Mouse (Mus musculus) MEL (cell line): Measurements from ENCODE around the gene Skida1. TPM values are rescaled to one million over a fixed set of nuclear protein-coding genes. Genes with fewer than 3 reads are reported as not detected.

Source experiments
- DNase-seq: peaks from one replicate; pipeline ENCODE4 v3.0.0; 2011; ENCODE audit warnings: low read depth, low spot score
- H3K27ac ChIP-seq: 2 replicates; pipeline ENCODE4 v1.5.1; 2012; ENCODE audit warnings: low read depth, mild to moderate bottlenecking, control low read depth, low read length, moderate library complexity; ENCODE audit not compliant: control insufficient read depth
- H3K27me3 ChIP-seq, 2 experiments: fragments of 150-350 bp in 1 of 2; sonication (generic) in 1 of 2; 2 replicates each; pipeline ENCODE4 v1.6.1; 2012; ENCODE audit warnings: low read length in 2 of 2, mild to moderate bottlenecking in 2 of 2, improper control_type of control experiment in 1 of 2, moderate library complexity in 1 of 2; ENCODE audit not compliant: insufficient read depth in 2 of 2, control insufficient read depth in 1 of 2
- H3K36me3 ChIP-seq, 2 experiments: 2 replicates each; pipeline ENCODE4 v1.6.1; 2012 to 2014; ENCODE audit warnings: low read length in 2 of 2, improper control_type of control experiment in 1 of 2, inconsistent platforms in 1 of 2, mild to moderate bottlenecking in 1 of 2; ENCODE audit not compliant: insufficient read depth in 2 of 2, control insufficient read depth in 1 of 2
- H3K4me1 ChIP-seq, 2 experiments: fragments of 150-350 bp in 1 of 2; sonication (generic) in 1 of 2; 2 replicates each; pipeline ENCODE4 v1.6.1; 2012; ENCODE audit warnings: low read length in 2 of 2, improper control_type of control experiment in 1 of 2, mild to moderate bottlenecking in 1 of 2; ENCODE audit not compliant: insufficient read depth in 2 of 2, control insufficient read depth in 1 of 2
- H3K4me3 ChIP-seq, 2 experiments: fragments of 150-350 bp in 1 of 2; sonication (generic) in 1 of 2; 2 replicates each; pipeline ENCODE4 v1.5.1; 2012; ENCODE audit warnings: low read depth in 2 of 2, low read length in 2 of 2, mild to moderate bottlenecking in 2 of 2, moderate library complexity in 2 of 2, control low read depth in 1 of 2, improper control_type of control experiment in 1 of 2; ENCODE audit not compliant: control insufficient read depth in 1 of 2, insufficient read depth in 1 of 2
- H3K79me2 ChIP-seq: 2 replicates; pipeline ENCODE4 v1.6.1; 2012; ENCODE audit warnings: mild to moderate bottlenecking, low read length, moderate library complexity; ENCODE audit not compliant: control insufficient read depth, poor library complexity, insufficient read depth
- H3K9ac ChIP-seq: 2 replicates; pipeline ENCODE4 v1.6.1; 2012; ENCODE audit warnings: low read depth, mild to moderate bottlenecking, control low read depth, low read length, moderate library complexity; ENCODE audit not compliant: control insufficient read depth, poor library complexity, severe bottlenecking
- H3K9me3 ChIP-seq: fragments of 150-350 bp; sonication (generic); replicated peaks from 2 replicates; pipeline ENCODE4 v1.6.1; 2012; ENCODE audit warnings: mild to moderate bottlenecking, low read length, improper control_type of control experiment, moderate library complexity; ENCODE audit not compliant: insufficient read depth
- BHLHE40 ChIP-seq: IDR thresholded peaks from 2 replicates; pipeline ENCODE4 v1.6.1; 2012; ENCODE audit warnings: low read depth, mild to moderate bottlenecking, inconsistent platforms, low read length, improper control_type of control experiment, borderline replicate concordance
- CHD1 ChIP-seq: IDR thresholded peaks from 2 replicates; pipeline ENCODE4 v1.6.1; 2012; ENCODE audit warnings: low read depth, mild to moderate bottlenecking, inconsistent platforms, low read length, improper control_type of control experiment
- CHD2 ChIP-seq: IDR thresholded peaks from 2 replicates; pipeline ENCODE4 v1.6.1; 2011; ENCODE audit warnings: low read length, improper control_type of control experiment
- CTCF ChIP-seq, 3 experiments: IDR thresholded peaks in 2 of 3; conservative IDR thresholded peaks in 1 of 3; 2 replicates each; pipeline ENCODE4 v1.5.1; 2011 to 2012; ENCODE audit warnings: low read length in 3 of 3, low read depth in 2 of 3, mild to moderate bottlenecking in 2 of 3, improper control_type of control experiment in 1 of 3, inconsistent platforms in 1 of 3, mixed read lengths in 1 of 3, moderate library complexity in 1 of 3; ENCODE audit not compliant: control insufficient read depth in 1 of 3, insufficient read depth in 1 of 3, poor library complexity in 1 of 3, severe bottlenecking in 1 of 3
- ELF1 ChIP-seq: IDR thresholded peaks from 2 replicates; pipeline ENCODE4 v1.6.1; 2014; ENCODE audit warnings: low read depth, mild to moderate bottlenecking, inconsistent platforms, low read length, improper control_type of control experiment, moderate library complexity
- GABPA ChIP-seq: IDR thresholded peaks from 2 replicates; pipeline ENCODE4 v1.6.1; 2012; ENCODE audit warnings: low read depth, mild to moderate bottlenecking, inconsistent platforms, low read length, improper control_type of control experiment, moderate library complexity
- GATA1 ChIP-seq: IDR thresholded peaks from 2 replicates; pipeline ENCODE4 v1.6.1; 2011; ENCODE audit warnings: low read depth, low read length, improper control_type of control experiment
- HCFC1 ChIP-seq: IDR thresholded peaks from 2 replicates; pipeline ENCODE4 v1.6.1; 2012; ENCODE audit warnings: low read depth, mild to moderate bottlenecking, inconsistent platforms, low read length, improper control_type of control experiment, moderate library complexity
- KAT2A ChIP-seq: conservative IDR thresholded peaks from 2 replicates; pipeline ENCODE4 v1.6.1; 2012; ENCODE audit warnings: low read depth, low read length, improper control_type of control experiment, inconsistent platforms
- MEF2A ChIP-seq: IDR thresholded peaks from 2 replicates; pipeline ENCODE4 v1.6.1; 2014; ENCODE audit warnings: low read depth, mild to moderate bottlenecking, inconsistent platforms, low read length, improper control_type of control experiment; ENCODE audit not compliant: poor library complexity, insufficient replicate concordance, severe bottlenecking; ENCODE audit errors: extremely low read depth
- MXI1 ChIP-seq: IDR thresholded peaks from 2 replicates; pipeline ENCODE4 v1.6.1; 2011; ENCODE audit warnings: mild to moderate bottlenecking, low read depth, low read length, improper control_type of control experiment
- NELFE ChIP-seq: IDR thresholded peaks from 2 replicates; pipeline ENCODE4 v1.6.1; 2011; ENCODE audit warnings: low read depth, low read length, improper control_type of control experiment
- NRF1 ChIP-seq: IDR thresholded peaks from 2 replicates; pipeline ENCODE4 v1.6.1; 2014; ENCODE audit warnings: low read depth, mild to moderate bottlenecking, inconsistent platforms, low read length, improper control_type of control experiment, moderate library complexity; ENCODE audit not compliant: poor library complexity, insufficient read depth, severe bottlenecking
- POLR2AphosphoS2 ChIP-seq: IDR thresholded peaks from 2 replicates; pipeline ENCODE4 v1.6.1; 2011; ENCODE audit warnings: low read length, improper control_type of control experiment
- POLR2AphosphoS5 ChIP-seq: IDR thresholded peaks from 2 replicates; pipeline ENCODE4 v1.6.1; 2012; ENCODE audit warnings: low read depth, borderline replicate concordance, mild to moderate bottlenecking, inconsistent platforms, low read length, moderate library complexity, mixed read lengths
- RAD21 ChIP-seq: IDR thresholded peaks from 2 replicates; pipeline ENCODE4 v1.6.1; 2011; ENCODE audit warnings: mild to moderate bottlenecking, low read depth, low read length, improper control_type of control experiment
- RCOR1 ChIP-seq: IDR thresholded peaks from 2 replicates; pipeline ENCODE4 v1.6.1; 2012; ENCODE audit warnings: low read depth, mild to moderate bottlenecking, inconsistent platforms, low read length, improper control_type of control experiment
- SIN3A ChIP-seq: IDR thresholded peaks from 2 replicates; pipeline ENCODE4 v1.6.1; 2012; ENCODE audit warnings: low read length, improper control_type of control experiment, inconsistent platforms
- TAL1 ChIP-seq: IDR thresholded peaks from 2 replicates; pipeline ENCODE4 v1.6.1; 2012; ENCODE audit warnings: mild to moderate bottlenecking, inconsistent platforms, low read length, moderate library complexity, mixed read lengths
- UBTF ChIP-seq: IDR thresholded peaks from 2 replicates; pipeline ENCODE4 v1.6.1; 2012; ENCODE audit warnings: low read depth, mild to moderate bottlenecking, inconsistent platforms, low read length, improper control_type of control experiment, moderate library complexity, borderline replicate concordance; ENCODE audit not compliant: insufficient read depth
- USF1 ChIP-seq: IDR thresholded peaks from 2 replicates; pipeline ENCODE4 v1.6.1; 2014; ENCODE audit warnings: low read depth, mild to moderate bottlenecking, inconsistent platforms, low read length, improper control_type of control experiment, moderate library complexity
- USF2 ChIP-seq, 2 experiments: IDR thresholded peaks; 2 replicates each; pipeline ENCODE4 v1.6.1; 2011 to 2012; ENCODE audit warnings: improper control_type of control experiment in 2 of 2, low read length in 2 of 2, borderline replicate concordance in 1 of 2, inconsistent platforms in 1 of 2, low read depth in 1 of 2, mild to moderate bottlenecking in 1 of 2; ENCODE audit not compliant: insufficient read depth in 1 of 2
- ZC3H11A ChIP-seq: IDR thresholded peaks from 2 replicates; pipeline ENCODE4 v1.6.1; 2012; ENCODE audit warnings: low read depth, mild to moderate bottlenecking, inconsistent platforms, low read length, improper control_type of control experiment
- polyA plus RNA-seq, 2 experiments: library from polyadenylated mRNA; stranded (reverse) in 1 of 2; unstranded in 1 of 2; fragments of >175 nt in 1 of 2; fragments of >200 nt in 1 of 2; gene quantifications; 2 replicates each; pipeline versions ENCODE4 v1.2.1 to v1.2.4; 2012; ENCODE audit warnings: low replicate concordance in 2 of 2, low read depth in 1 of 2; ENCODE audit not compliant: insufficient read length in 2 of 2, insufficient read depth in 1 of 2, missing spikeins in 1 of 2
- total RNA-seq: library from RNA; depleted of rRNA; stranded (reverse); fragments of 300-350 nt; gene quantifications from 2 replicates; pipeline ENCODE4 v1.2.3, GENCODE M21; 2012

Gene Skida1
- total and polyA plus RNA-seq, 3 experiments, result 0.12 to 0.88 TPM; not detected in 1

DNA sequence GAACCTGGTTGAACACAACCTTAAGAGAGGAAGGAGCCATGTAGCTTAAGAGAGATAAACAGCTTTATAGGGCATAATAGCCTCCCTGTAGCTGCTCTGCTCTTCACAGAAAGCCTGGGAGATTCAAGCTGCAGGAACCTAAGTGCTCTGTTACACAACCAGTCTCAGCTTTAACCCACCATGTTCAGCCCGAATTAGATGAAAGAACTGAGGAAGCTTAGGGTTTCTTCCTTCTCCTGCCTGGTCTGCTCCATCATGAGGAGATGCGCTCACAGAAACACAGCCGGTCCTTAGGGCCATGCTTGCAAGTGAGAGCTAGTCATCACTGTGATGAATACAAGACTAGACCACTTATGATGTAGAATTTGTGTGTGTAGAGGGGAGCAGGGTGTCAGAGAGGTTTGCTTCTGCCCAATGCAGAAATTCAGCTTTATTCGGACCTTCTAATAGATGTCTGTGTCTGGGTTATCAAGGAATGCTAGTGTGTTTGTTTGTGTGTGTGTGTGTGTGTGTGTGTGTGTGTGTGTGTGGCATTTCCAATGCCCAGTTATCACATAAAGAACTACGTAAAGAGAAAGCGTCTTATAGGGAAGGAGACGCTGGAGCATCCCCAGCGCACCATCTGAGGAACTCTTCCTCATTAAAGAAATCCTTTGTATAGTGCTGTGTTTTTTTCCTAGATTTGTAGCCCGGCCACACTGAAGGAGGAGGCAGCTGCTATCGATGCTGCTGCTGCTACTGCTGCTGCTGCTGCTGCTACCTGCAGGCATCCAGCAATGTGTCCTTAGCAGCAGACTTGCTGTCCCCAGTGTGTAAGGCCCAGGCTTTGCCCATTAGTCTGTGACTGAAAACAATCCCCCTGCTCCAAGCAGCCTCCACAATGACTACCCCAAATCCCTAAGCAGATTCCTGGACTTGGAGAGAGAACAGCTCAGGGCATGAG lies 15.4 kb downstream of the Skida1 start:
- Histone ChIP-seq H3K27me3 (peaks cover 14 to 22% of the 10 kb centered on the region in 2 experiments), H3K27ac (no peak overlapping the region), H3K9ac (no peak overlapping the region), H3K4me3 (no peak overlapping the region), H3K79me2 (no peaks in the 10 kb centered on the region), H3K9me3 (no peaks in the 10 kb centered on the region)
- TF ChIP-seq MEF2A, result no peak
- TF ChIP-seq HCFC1, result no peak
- no peak for TF ChIP-seq SIN3A
- no peak for TF ChIP-seq MXI1
- no peak for TF ChIP-seq CTCF (IDR thresholded peaks at IDR 0.05 in 2 of 3, conservative IDR thresholded peaks at IDR 0.05 in 1 of 3; ENCODE audit: control insufficient read depth in 1 of 3, insufficient read depth in 1 of 3, low read depth in 2 of 3, low read length in 3 of 3, poor library complexity in 1 of 3, severe bottlenecking in 1 of 3)
- TF ChIP-seq POLR2AphosphoS5, result no peak
- no peak for TF ChIP-seq RAD21
- no peak for TF ChIP-seq BHLHE40
- TF ChIP-seq CHD2, result no peak
- no peak for TF ChIP-seq GABPA
- TF ChIP-seq, all 39 proteins: peak for 0
- DNase-seq, result no peak
- Histone ChIP-seq H3K36me3 (no peaks in the 10 kb centered on the region), H3K4me1 (no peaks in the 10 kb centered on the region)

DNA sequence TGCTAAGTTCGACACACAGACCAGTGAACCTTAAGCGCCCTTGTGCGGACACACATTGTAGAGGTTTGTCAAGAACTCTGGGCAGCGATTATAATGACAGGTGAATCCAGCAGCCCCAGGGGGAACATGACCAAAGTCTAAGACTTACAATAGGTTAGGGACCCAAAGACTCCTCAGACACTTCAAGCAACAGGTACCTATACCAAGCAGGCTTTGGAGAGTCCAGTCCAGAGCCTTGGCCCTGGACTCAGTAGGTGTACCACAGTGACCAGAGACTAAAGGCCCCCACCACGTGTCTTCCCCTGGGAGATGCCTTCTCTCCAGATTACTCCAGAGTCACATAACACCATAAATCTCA lies 16.3 kb downstream of the Skida1 start:
- TF ChIP-seq USF1 (no peak), GATA1 (no peak), NELFE (no peak), POLR2AphosphoS5 (no peak), ELF1 (no peak), TAL1 (no peak), RCOR1 (no peak), NRF1 (no peak), CHD1 (no peak), POLR2AphosphoS2 (no peak), MEF2A (no peak), UBTF (no peak), KAT2A (no peak), MXI1 (no peak), ZC3H11A (no peak), USF2 (IDR thresholded peaks at IDR 0.05; ENCODE audit: borderline replicate concordance in 1 of 2, insufficient read depth in 1 of 2, low read depth in 1 of 2, low read length in 2 of 2) (no peak)
- TF ChIP-seq, all 39 proteins: peak for 0

More for the DNA sequence above, 16.3 kb downstream of the Skida1 start:
- H3K9ac ChIP-seq, result no peak overlapping the region
- H3K27ac ChIP-seq, result no peak overlapping the region
- H3K27me3 ChIP-seq, result peaks cover 12 to 22% of the 10 kb centered on the region in 2 experiments
- no peak overlapping the region for H3K4me3 ChIP-seq
- H3K4me1 ChIP-seq, result no peaks in the 10 kb centered on the region
- H3K79me2 ChIP-seq, result no peaks in the 10 kb centered on the region
- no peak for DNase-seq
- no peaks in the 10 kb centered on the region for H3K9me3 ChIP-seq
- no peaks in the 10 kb centered on the region for H3K36me3 ChIP-seq
